Mouse (Mus musculus) neural tube, embryonic 13.5 days (tissue): ENCODE measurements around the gene Gadd45g. TPM values are rescaled to one million over a fixed set of nuclear protein-coding genes. Genes with fewer than 3 reads are reported as not detected.

ENCODE experiments used
- ATAC-seq: fragments of 200-750 bp; cut with Nextera tagmentation; 2 replicates; pipeline ENCODE4 v1.8.0; 2017; ENCODE audit warnings: low read depth, mild to moderate bottlenecking, moderate TSS enrichment, moderate library complexity
- H3K27ac ChIP-seq: fragments of 300-500 bp; sonication (generic); replicated peaks from 2 replicates; pipeline ENCODE4 v1.5.1; 2015; ENCODE audit warnings: moderate library complexity, mild to moderate bottlenecking, inconsistent platforms
- H3K27me3 ChIP-seq: fragments of 300-500 bp; sonication (generic); 2 replicates; pipeline ENCODE4 v1.6.1; 2015; ENCODE audit warnings: mild to moderate bottlenecking, inconsistent platforms
- H3K36me3 ChIP-seq: fragments of 300-500 bp; sonication (generic); 2 replicates; pipeline ENCODE4 v1.6.1; 2015; ENCODE audit warnings: mild to moderate bottlenecking, inconsistent platforms
- H3K4me1 ChIP-seq: fragments of 300-500 bp; sonication (generic); replicated peaks from 2 replicates; pipeline ENCODE4 v1.6.1; 2015; ENCODE audit warnings: inconsistent platforms
- H3K4me2 ChIP-seq: fragments of 300-500 bp; sonication (generic); 2 replicates; pipeline ENCODE4 v1.6.1; 2015; ENCODE audit warnings: inconsistent platforms, mild to moderate bottlenecking, moderate library complexity
- H3K4me3 ChIP-seq: fragments of 300-500 bp; sonication (generic); 2 replicates; pipeline ENCODE4 v1.5.1; 2015; ENCODE audit warnings: mild to moderate bottlenecking, inconsistent platforms
- H3K9ac ChIP-seq: fragments of 300-500 bp; sonication (generic); 2 replicates; pipeline ENCODE4 v1.6.1; 2015; ENCODE audit warnings: moderate library complexity, mild to moderate bottlenecking, inconsistent platforms
- H3K9me3 ChIP-seq: fragments of 300-500 bp; sonication (generic); 2 replicates; pipeline ENCODE4 v1.6.1; 2016; ENCODE audit warnings: inconsistent platforms
- WGBS: fragments of 180-500 bp; shearing (Covaris S2); methylation state at CpG from one replicate; pipeline ENCODE4 v1.1.7; 2015; 5-methylcytosine and 5-hydroxymethylcytosine counted together
- polyA plus RNA-seq: library from polyadenylated mRNA; unstranded; fragments of >200 nt; fragmentation: Nextera tagmentation; extraction: Ambion mirVana; gene quantifications from 2 replicates; pipeline ENCODE4 v1.2.1, GENCODE M21; 2015

The Gadd45g gene
- polyA plus RNA-seq, 1 experiment from 2014 or later: 96.7 TPM

- no peaks in the 10 kb centered on the region for H3K36me3 ChIP-seq
- 95% methylated on average over 1 of the region's 1 CpGs for WGBS
- peaks cover 6% of the 10 kb centered on the region; the same call in 1 of the 2 replicates for H3K4me1 ChIP-seq
- no peaks in the 10 kb centered on the region for H3K9me3 ChIP-seq
- H3K27ac ChIP-seq: no peak overlapping the region
- no peak for ATAC-seq
- H3K4me3 ChIP-seq: no peak overlapping the region
- H3K9ac ChIP-seq: no peak overlapping the region
- H3K27me3 ChIP-seq: peaks cover 21% of the 10 kb centered on the region
- no peak overlapping the region for H3K4me2 ChIP-seq
These were observed 16.3 kb downstream of the Gadd45g start for GRCm38 (mm10) chr13:51862750-51863149.

GRCm38 (mm10) chr13:51866151-51866659 lies 19.7 kb downstream of the Gadd45g start:
- Histone ChIP-seq H3K27ac (no peak overlapping the region), H3K4me3 (no peak overlapping the region), H3K9me3 (no peaks in the 10 kb centered on the region), H3K9ac (no peak overlapping the region), H3K4me2 (no peak overlapping the region), H3K36me3 (no peaks in the 10 kb centered on the region), H3K27me3 (peaks cover 10% of the 10 kb centered on the region; the same call in 1 of the 2 replicates), H3K4me1 (0 out of 2 replicates have a peak, but pooled peaks cover 6% of the 10 kb centered on the region)
- 72% methylated on average over 11 of the region's 11 CpGs for WGBS
- no peak for ATAC-seq

GRCm38 (mm10) chr13:51868491-51869128 lies 22.1 kb downstream of the Gadd45g start:
- Histone ChIP-seq H3K27ac (no peak overlapping the region), H3K4me3 (no peak overlapping the region), H3K27me3 (peaks cover 7% of the 10 kb centered on the region; the same call in 1 of the 2 replicates), H3K4me1 (0 out of 2 replicates have a peak, but pooled peaks cover 6% of the 10 kb centered on the region), H3K9ac (no peak overlapping the region), H3K4me2 (no peak overlapping the region), H3K36me3 (no peaks in the 10 kb centered on the region), H3K9me3 (no peaks in the 10 kb centered on the region)
- no peak for ATAC-seq
- 54% methylated on average over 12 of the region's 12 CpGs for WGBS

GRCm38 (mm10) chr13:51869129-51869491 lies 22.6 kb downstream of the Gadd45g start:
- H3K9ac ChIP-seq: no peak overlapping the region
- WGBS: 77% methylated on average over 9 of the region's 9 CpGs
- H3K27ac ChIP-seq: no peak overlapping the region
- no peak overlapping the region for H3K4me3 ChIP-seq
- H3K27me3 ChIP-seq: peaks cover 7% of the 10 kb centered on the region; the same call in 1 of the 2 replicates
- ATAC-seq: no peak
- H3K9me3 ChIP-seq: no peaks in the 10 kb centered on the region
- no peaks in the 10 kb centered on the region for H3K36me3 ChIP-seq
- H3K4me1 ChIP-seq: 0 out of 2 replicates have a peak, but pooled peaks cover 6% of the 10 kb centered on the region
- H3K4me2 ChIP-seq: no peak overlapping the region

- ATAC-seq: no peak
- Histone ChIP-seq H3K27ac (no peak overlapping the region), H3K4me3 (no peak overlapping the region), H3K9ac (no peak overlapping the region), H3K36me3 (no peaks in the 10 kb centered on the region), H3K4me1 (0 out of 2 replicates have a peak, but pooled peaks cover 3% of the 10 kb centered on the region), H3K4me2 (no peak overlapping the region), H3K27me3 (no peaks in the 10 kb centered on the region; the same call in 1 of the 2 replicates), H3K9me3 (no peaks in the 10 kb centered on the region)
- 91% methylated on average over 4 of the region's 4 CpGs for WGBS
These were observed 24.7 kb downstream of the Gadd45g start for GRCm38 (mm10) chr13:51871148-51871547.

- Histone ChIP-seq H3K4me3 (no peak overlapping the region), H3K9me3 (no peaks in the 10 kb centered on the region), H3K4me1 (no peaks in the 10 kb centered on the region), H3K27me3 (no peaks in the 10 kb centered on the region; the same call in 1 of the 2 replicates), H3K9ac (no peak overlapping the region), H3K27ac (no peak overlapping the region), H3K4me2 (no peak overlapping the region), H3K36me3 (no peaks in the 10 kb centered on the region)
- no peak for ATAC-seq
- WGBS: 86% methylated on average over 9 of the region's 9 CpGs
These were observed 25.9 kb downstream of the Gadd45g start for GRCm38 (mm10) chr13:51872252-51872962.

- H3K27ac ChIP-seq: no peak overlapping the region
- no peaks in the 10 kb centered on the region for H3K4me1 ChIP-seq
- H3K4me2 ChIP-seq: no peak overlapping the region
- WGBS: 83% methylated on average over 9 of the region's 9 CpGs
- no peaks in the 10 kb centered on the region for H3K36me3 ChIP-seq
- H3K9ac ChIP-seq: no peak overlapping the region
- ATAC-seq: no peak
- H3K27me3 ChIP-seq: no peaks in the 10 kb centered on the region; the same call in 1 of the 2 replicates
- no peaks in the 10 kb centered on the region for H3K9me3 ChIP-seq
- H3K4me3 ChIP-seq: no peak overlapping the region
These were observed 26.6 kb downstream of the Gadd45g start for GRCm38 (mm10) chr13:51872963-51873514.

GRCm38 (mm10) chr13:51873786-51874185 lies 27.3 kb downstream of the Gadd45g start:
- WGBS: 79% methylated on average over 5 of the region's 5 CpGs
- ATAC-seq: no peak
- Histone ChIP-seq H3K4me1 (0 out of 2 replicates have a peak, but pooled peaks cover 1% of the 10 kb centered on the region), H3K9ac (no peak overlapping the region), H3K36me3 (no peaks in the 10 kb centered on the region), H3K27ac (no peak overlapping the region), H3K4me3 (no peak overlapping the region), H3K4me2 (no peak overlapping the region), H3K27me3 (no peaks in the 10 kb centered on the region; the same call in 1 of the 2 replicates), H3K9me3 (no peaks in the 10 kb centered on the region)

GRCm38 (mm10) chr13:51876131-51876530 lies 29.7 kb downstream of the Gadd45g start:
- no peaks in the 10 kb centered on the region for H3K9me3 ChIP-seq
- WGBS: 78% methylated on average over 12 of the region's 12 CpGs
- no peak overlapping the region for H3K4me2 ChIP-seq
- H3K9ac ChIP-seq: no peak overlapping the region
- H3K27ac ChIP-seq: no peak overlapping the region
- H3K36me3 ChIP-seq: no peaks in the 10 kb centered on the region
- no peak overlapping the region for H3K4me3 ChIP-seq
- H3K27me3 ChIP-seq: no peaks in the 10 kb centered on the region
- H3K4me1 ChIP-seq: 0 out of 2 replicates have a peak, but pooled peaks cover 5% of the 10 kb centered on the region
- ATAC-seq: no peak

GRCm38 (mm10) chr13:51878806-51879205 lies 32.3 kb downstream of the Gadd45g start:
- no peaks in the 10 kb centered on the region for H3K36me3 ChIP-seq
- ATAC-seq: no peak
- peaks cover 7% of the 10 kb centered on the region; the same call in 1 of the 2 replicates for H3K4me1 ChIP-seq
- no peak overlapping the region for H3K9ac ChIP-seq
- no peak overlapping the region for H3K27ac ChIP-seq
- no peaks in the 10 kb centered on the region for H3K9me3 ChIP-seq
- H3K4me3 ChIP-seq: no peak overlapping the region
- H3K4me2 ChIP-seq: no peak overlapping the region
- WGBS: 46% methylated on average over 8 of the region's 8 CpGs
- H3K27me3 ChIP-seq: no peaks in the 10 kb centered on the region

- Histone ChIP-seq H3K27ac (no peak overlapping the region), H3K9me3 (no peaks in the 10 kb centered on the region), H3K9ac (no peak overlapping the region), H3K4me1 (peaks cover 10% of the 10 kb centered on the region; the same call in 1 of the 2 replicates), H3K27me3 (no peaks in the 10 kb centered on the region), H3K4me2 (no peak overlapping the region), H3K4me3 (no peak overlapping the region), H3K36me3 (no peaks in the 10 kb centered on the region)
- WGBS: 91% methylated on average over 3 of the region's 3 CpGs
- ATAC-seq: no peak
These were observed 33.1 kb downstream of the Gadd45g start for GRCm38 (mm10) chr13:51879571-51879970.

GRCm38 (mm10) chr13:51880019-51880418 lies 33.5 kb downstream of the Gadd45g start:
- Histone ChIP-seq H3K9ac (no peak overlapping the region), H3K4me3 (no peak overlapping the region), H3K4me2 (no peak overlapping the region), H3K9me3 (no peaks in the 10 kb centered on the region), H3K27ac (no peak overlapping the region), H3K27me3 (no peaks in the 10 kb centered on the region), H3K4me1 (peaks cover 10% of the 10 kb centered on the region; the same call in 1 of the 2 replicates), H3K36me3 (no peaks in the 10 kb centered on the region)
- ATAC-seq: no peak
- 74% methylated on average over 4 of the region's 4 CpGs for WGBS
